Mouse (Mus musculus) kidney, postnatal 0 days (tissue): ENCODE measurements at regions not wholly inside any gene's neighbourhood (a gene's known extent, or its start where the extent isn't known, plus 50 kb on each side); places are given as distances from the start of the nearest gene placed in this dataset.
A peak's percentile ranks its signal among the peaks of the same experiment; 100 is the strongest.

Experiments used
- ATAC-seq: fragments of 200-750 bp; cut with Nextera tagmentation; replicated peaks from 2 replicates; pipeline ENCODE4 v1.8.0; 2017; ENCODE audit warnings: low read depth, moderate number of reproducible peaks, moderate TSS enrichment, moderate library complexity; ENCODE audit not compliant: low FRiP score
- DNase-seq: peaks from one replicate; pipeline ENCODE4 v3.0.0-alpha.2; 2016; ENCODE audit warnings: low spot score
- H3K27ac ChIP-seq: fragments of 300-500 bp; sonication (generic); 2 replicates; pipeline ENCODE4 v1.5.1; 2014; ENCODE audit warnings: mild to moderate bottlenecking
- H3K27me3 ChIP-seq: fragments of 300-500 bp; sonication (generic); 2 replicates; pipeline ENCODE4 v1.6.1; 2014; ENCODE audit warnings: low read length, mixed read lengths; ENCODE audit not compliant: insufficient read depth
- H3K36me3 ChIP-seq: fragments of 300-500 bp; sonication (generic); 2 replicates; pipeline ENCODE4 v1.6.1; 2014; ENCODE audit warnings: low read length, mixed read lengths; ENCODE audit not compliant: insufficient read depth
- H3K4me1 ChIP-seq: fragments of 300-500 bp; sonication (generic); replicated peaks from 2 replicates; pipeline ENCODE4 v1.6.1; 2014; ENCODE audit warnings: antibody characterized with exemption, low read length, mixed read lengths; ENCODE audit not compliant: insufficient read depth
- H3K4me2 ChIP-seq: fragments of 300-500 bp; sonication (generic); 2 replicates; pipeline ENCODE4 v1.6.1; 2014; ENCODE audit warnings: mild to moderate bottlenecking, low read length, moderate library complexity, mixed read lengths
- H3K4me3 ChIP-seq: fragments of 300-500 bp; sonication (generic); replicated peaks from 2 replicates; pipeline ENCODE4 v1.5.1; 2014; ENCODE audit warnings: low read depth, low read length
- H3K9ac ChIP-seq: fragments of 300-500 bp; sonication (generic); 2 replicates; pipeline ENCODE4 v1.6.1; 2014; ENCODE audit warnings: low read depth, low read length
- H3K9me3 ChIP-seq: fragments of 300-500 bp; sonication (generic); replicated peaks from 2 replicates; pipeline ENCODE4 v1.6.1; 2016; ENCODE audit warnings: low read length, inconsistent platforms, mixed read lengths
- CTCF ChIP-seq: IDR thresholded peaks from 2 replicates; pipeline ENCODE4 v1.5.1; 2016; ENCODE audit warnings: antibody characterized with exemption, low read depth, mild to moderate bottlenecking, moderate library complexity
- WGBS: fragments of 180-500 bp; shearing (Covaris S2); extraction: QIAGEN DNeasy Blood & Tissue Kit; methylation state at CpG from one replicate; pipeline ENCODE4 v1.1.7; 2014; 5-methylcytosine and 5-hydroxymethylcytosine counted together

DNA sequence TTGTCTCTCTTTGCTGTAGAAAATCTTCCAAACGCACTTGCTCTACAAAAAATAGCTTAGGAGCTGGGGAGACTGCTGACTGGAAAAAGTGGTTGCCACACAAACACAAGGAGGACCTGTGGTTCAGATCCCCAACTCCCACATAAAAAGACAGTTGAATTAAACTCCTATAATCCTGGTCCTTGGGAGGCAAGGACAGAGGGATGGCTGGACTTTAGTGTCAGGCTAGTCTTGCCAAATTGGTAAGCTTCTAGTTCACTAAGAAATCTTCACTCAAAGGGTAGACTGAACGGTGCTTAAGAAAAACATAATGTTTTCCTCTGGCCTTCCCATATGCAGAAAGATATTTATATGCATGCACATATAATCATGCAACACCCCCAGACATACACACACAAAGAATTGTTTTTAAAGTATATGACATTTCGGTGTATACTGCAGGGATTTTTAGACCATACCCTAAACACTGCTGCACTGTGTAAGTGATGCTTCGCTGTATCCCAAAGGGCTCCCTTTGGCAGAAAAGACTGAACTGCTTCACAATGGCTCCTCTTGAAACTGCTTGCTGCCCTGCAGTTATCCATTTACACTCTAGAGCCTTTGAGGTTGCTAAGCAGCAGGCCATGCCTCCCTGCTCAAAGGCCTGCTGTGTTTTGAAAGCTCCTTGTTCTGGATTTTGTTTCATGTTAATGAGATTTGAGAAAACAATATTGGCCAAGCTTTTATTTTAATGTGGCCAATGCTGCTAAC is 1299.3 kb downstream of the Zfp704 start:
- no peak overlapping the region for H3K4me3 ChIP-seq
- DNase-seq (peak; percentile 29), ATAC-seq (no peak)
- WGBS: 64% methylated on average over 4 of the region's 4 CpGs
- no peak overlapping the region for H3K9ac ChIP-seq
- no peaks in the 10 kb centered on the region for H3K27me3 ChIP-seq
- H3K4me2 ChIP-seq: no peak overlapping the region
- no peak for TF ChIP-seq CTCF
- H3K27ac ChIP-seq: no peak overlapping the region
- H3K4me1 ChIP-seq: no peaks in the 10 kb centered on the region
- H3K9me3 ChIP-seq: no peaks in the 10 kb centered on the region
- no peaks in the 10 kb centered on the region for H3K36me3 ChIP-seq

DNA sequence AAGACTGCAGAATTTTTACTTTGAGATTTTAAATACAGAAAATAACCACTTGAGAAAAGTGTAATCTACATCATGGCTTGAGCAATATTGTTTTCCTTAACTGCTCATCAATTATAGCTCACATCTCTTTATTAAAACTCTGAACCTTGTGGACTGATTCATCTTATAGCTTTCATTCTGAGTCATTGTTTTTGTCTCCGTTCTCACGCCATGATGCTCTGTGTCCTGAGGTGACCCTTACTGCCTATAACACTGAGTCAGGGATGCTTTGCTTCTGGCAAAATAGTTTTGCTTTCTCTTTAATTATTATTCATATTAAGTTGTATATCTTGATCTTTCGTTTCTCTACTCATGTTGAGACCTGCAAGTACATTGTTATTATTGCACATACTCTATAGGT is 1302.6 kb downstream of the Zfp704 start:
- Histone ChIP-seq H3K9me3 (no peaks in the 10 kb centered on the region), H3K36me3 (no peaks in the 10 kb centered on the region), H3K9ac (no peak overlapping the region), H3K27ac (no peak overlapping the region), H3K27me3 (no peaks in the 10 kb centered on the region), H3K4me3 (no peak overlapping the region), H3K4me1 (no peaks in the 10 kb centered on the region), H3K4me2 (no peak overlapping the region)
- TF ChIP-seq CTCF: no peak
- ATAC-seq (no peak), DNase-seq (no peak)
- WGBS: 70% methylated on average over 3 of the region's 3 CpGs

DNA sequence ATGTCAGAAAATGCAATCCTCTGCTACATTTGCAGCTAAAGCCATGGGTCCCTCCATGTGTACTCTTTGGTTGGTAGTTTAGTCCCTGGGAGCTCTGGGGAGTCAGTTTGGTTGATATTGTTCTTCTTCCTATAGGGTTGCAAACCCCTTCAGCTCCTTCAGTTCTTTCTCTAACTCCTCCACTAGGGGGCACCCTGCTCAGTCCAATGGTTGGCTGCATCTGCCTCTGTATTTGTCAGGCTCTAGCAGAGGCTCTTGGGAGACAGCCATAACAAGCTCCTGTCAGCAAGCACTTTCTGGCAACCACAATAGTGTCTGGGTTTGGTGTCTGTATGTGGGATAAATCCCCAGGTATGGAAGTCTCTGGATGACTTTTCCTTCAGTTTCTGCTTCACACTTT is 1305.1 kb downstream of the Zfp704 start:
- no peaks in the 10 kb centered on the region for H3K9me3 ChIP-seq
- ATAC-seq: no peak
- no peak for DNase-seq
- H3K27me3 ChIP-seq: no peaks in the 10 kb centered on the region
- H3K27ac ChIP-seq: no peak overlapping the region
- H3K4me3 ChIP-seq: no peak overlapping the region
- no peak; the same call in 1 of the 2 replicates for TF ChIP-seq CTCF
- no peak overlapping the region for H3K9ac ChIP-seq
- H3K36me3 ChIP-seq: no peaks in the 10 kb centered on the region
- no peak overlapping the region for H3K4me2 ChIP-seq
- H3K4me1 ChIP-seq: no peaks in the 10 kb centered on the region

DNA sequence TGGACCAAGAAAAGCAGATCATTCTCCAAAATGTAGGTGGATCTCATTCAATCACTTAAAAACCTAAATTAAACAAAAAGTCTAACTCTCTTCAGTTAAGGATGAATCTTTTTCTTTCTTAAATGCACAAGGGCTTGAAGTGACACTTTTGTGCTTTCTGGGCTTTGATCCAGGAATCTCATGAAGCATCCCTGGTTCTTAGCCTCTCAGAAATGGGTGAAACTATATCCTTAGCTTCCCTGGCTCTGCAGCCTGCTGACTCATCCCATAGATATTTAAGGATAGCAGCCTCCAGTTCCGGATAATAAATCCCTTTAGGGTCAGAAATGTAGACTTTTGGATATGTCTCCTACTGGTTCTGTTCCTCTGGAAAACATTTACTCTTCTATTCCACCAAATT is 1316.8 kb downstream of the Zfp704 start:
- WGBS: 40% methylated on average over 1 of the region's 1 CpGs
- no peak for TF ChIP-seq CTCF
- DNase-seq: no peak
- no peak for ATAC-seq
- Histone ChIP-seq H3K27me3 (no peaks in the 10 kb centered on the region), H3K4me1 (no peaks in the 10 kb centered on the region), H3K4me3 (no peak overlapping the region), H3K36me3 (no peaks in the 10 kb centered on the region), H3K4me2 (no peak overlapping the region), H3K9me3 (no peaks in the 10 kb centered on the region), H3K27ac (no peak overlapping the region), H3K9ac (no peak overlapping the region)

DNA sequence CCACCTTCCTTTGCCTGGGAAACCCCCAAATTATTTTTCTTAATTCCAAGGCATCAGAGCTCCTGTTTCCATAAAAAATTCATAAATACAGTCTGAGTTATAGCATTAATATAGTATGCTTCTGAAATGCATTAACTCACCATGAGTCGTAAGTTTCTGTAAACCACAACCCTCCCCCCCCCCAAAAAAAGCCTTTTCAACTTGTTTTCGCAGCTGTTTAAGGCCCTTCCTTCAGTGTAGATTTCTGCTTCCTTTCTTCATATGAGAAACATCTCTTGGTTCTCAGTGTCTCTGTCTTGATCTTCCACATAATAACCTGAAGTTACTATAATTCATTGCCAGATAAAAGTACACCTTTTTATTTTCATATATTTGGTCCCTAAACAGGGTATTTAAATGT is 1320.3 kb downstream of the Zfp704 start:
- H3K27ac ChIP-seq: no peak overlapping the region
- no peaks in the 10 kb centered on the region for H3K27me3 ChIP-seq
- H3K4me2 ChIP-seq: no peak overlapping the region
- no peak for TF ChIP-seq CTCF
- DNase-seq (no peak), ATAC-seq (no peak)
- H3K4me3 ChIP-seq: no peak overlapping the region
- H3K36me3 ChIP-seq: no peaks in the 10 kb centered on the region
- WGBS: 78% methylated on average over 2 of the region's 2 CpGs
- H3K4me1 ChIP-seq: no peaks in the 10 kb centered on the region
- no peaks in the 10 kb centered on the region for H3K9me3 ChIP-seq
- H3K9ac ChIP-seq: no peak overlapping the region

DNA sequence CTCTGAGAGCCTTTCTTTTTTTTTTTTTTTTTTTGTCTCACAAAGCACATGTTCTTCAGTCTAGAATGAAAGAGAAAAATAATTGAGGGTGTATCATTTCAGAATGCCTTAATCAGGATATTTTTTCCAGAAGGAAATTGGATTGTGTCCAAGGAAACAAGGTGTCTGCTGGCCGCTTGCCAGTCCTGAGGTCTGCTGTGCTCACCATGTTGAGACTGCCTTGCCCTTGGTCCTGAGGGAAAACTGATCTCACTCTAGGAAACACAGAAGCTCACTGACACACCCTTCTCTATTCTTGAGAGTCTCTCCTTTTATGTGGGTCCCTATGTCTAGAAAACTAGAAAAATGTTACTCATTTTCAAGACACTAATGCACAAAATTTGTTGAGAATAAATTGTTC is 1321.4 kb downstream of the Zfp704 start:
- WGBS: 54% methylated on average over 1 of the region's 1 CpGs
- Histone ChIP-seq H3K4me2 (no peak overlapping the region), H3K27ac (no peak overlapping the region), H3K4me3 (no peak overlapping the region), H3K4me1 (no peaks in the 10 kb centered on the region), H3K27me3 (no peaks in the 10 kb centered on the region), H3K36me3 (no peaks in the 10 kb centered on the region), H3K9ac (no peak overlapping the region), H3K9me3 (no peaks in the 10 kb centered on the region)
- no peak for ATAC-seq
- no peak for TF ChIP-seq CTCF
- DNase-seq: no peak
